Mouse (Mus musculus) brain, embryonic 14.5 days (tissue): ENCODE measurements at regions not wholly inside any gene's neighbourhood (a gene's known extent, or its start where the extent isn't known, plus 50 kb on each side); places are given as distances from the start of the nearest gene placed in this dataset.

ENCODE experiments used
- DNase-seq: peaks from one replicate; pipeline ENCODE4 v3.0.0-alpha.2; 2011; ENCODE audit warnings: low read depth
- CTCF ChIP-seq: fragments of 200-500 bp; IDR thresholded peaks from 2 replicates; pipeline ENCODE4 v1.5.1; 2012; ENCODE audit warnings: inconsistent platforms, mild to moderate bottlenecking, moderate library complexity, borderline replicate concordance; ENCODE audit not compliant: insufficient read depth, insufficient read length; ENCODE audit errors: extremely low read depth
- POLR2A ChIP-seq: fragments of 200-500 bp; IDR thresholded peaks from 2 replicates; pipeline ENCODE4 v1.6.1; 2012; ENCODE audit warnings: mild to moderate bottlenecking, inconsistent platforms, borderline replicate concordance; ENCODE audit not compliant: poor library complexity, insufficient read depth, insufficient read length, severe bottlenecking; ENCODE audit errors: extremely low read depth

DNA sequence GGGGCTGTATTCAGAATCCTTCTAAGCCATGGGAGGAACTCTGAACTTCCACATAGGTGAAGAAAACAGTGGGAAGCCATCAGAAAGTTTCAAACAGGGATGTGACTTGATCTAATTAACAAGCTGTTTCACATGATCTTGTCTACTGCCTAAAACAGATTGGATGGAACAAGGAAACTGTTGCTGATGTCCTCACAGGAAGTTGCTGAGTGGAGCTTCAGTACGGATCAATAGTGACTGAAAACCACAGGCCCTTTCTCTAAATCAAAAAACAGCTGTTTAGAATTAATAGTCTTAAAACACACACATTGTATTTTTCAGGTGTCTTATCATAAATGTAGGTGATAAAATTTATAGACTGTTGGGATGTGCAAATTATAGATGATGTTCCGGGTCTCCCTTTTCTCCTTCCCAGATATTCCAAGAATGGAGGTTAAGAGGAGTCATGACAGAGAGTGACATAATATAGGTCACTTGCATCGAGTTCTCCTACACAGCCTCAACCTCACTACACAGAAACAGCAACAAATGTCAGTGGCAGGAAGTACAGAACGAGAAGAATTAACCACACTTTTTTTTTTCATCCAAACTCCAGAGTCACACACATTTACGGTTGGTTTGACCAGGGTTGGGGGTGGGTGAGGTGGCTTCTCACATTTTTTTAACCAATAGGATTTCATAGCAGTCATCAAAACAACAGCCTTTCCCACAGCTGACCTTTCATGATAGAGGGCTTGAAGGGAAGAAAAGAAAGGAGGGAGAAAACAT is 170.4 kb upstream of the Lpp start:
- TF ChIP-seq POLR2A (no peak), CTCF (no peak)
- no peak for DNase-seq

GRCm38 (mm10) chr16:24221992-24222391 is 171.3 kb upstream of the Lpp start:
- TF ChIP-seq POLR2A (no peak), CTCF (no peak)
- no peak for DNase-seq

GRCm38 (mm10) chr16:24220613-24221012 is 172.7 kb upstream of the Lpp start:
- no peak for DNase-seq
- TF ChIP-seq CTCF (no peak), POLR2A (no peak)

GRCm38 (mm10) chr16:24219691-24220090 is 173.6 kb upstream of the Lpp start:
- no peak for DNase-seq
- TF ChIP-seq POLR2A = no peak
- no peak for TF ChIP-seq CTCF

- TF ChIP-seq POLR2A (no peak), CTCF (no peak)
- no peak for DNase-seq
Observed at GRCm38 (mm10) chr16:24218850-24219185, 174.5 kb upstream of the Lpp start.

DNA sequence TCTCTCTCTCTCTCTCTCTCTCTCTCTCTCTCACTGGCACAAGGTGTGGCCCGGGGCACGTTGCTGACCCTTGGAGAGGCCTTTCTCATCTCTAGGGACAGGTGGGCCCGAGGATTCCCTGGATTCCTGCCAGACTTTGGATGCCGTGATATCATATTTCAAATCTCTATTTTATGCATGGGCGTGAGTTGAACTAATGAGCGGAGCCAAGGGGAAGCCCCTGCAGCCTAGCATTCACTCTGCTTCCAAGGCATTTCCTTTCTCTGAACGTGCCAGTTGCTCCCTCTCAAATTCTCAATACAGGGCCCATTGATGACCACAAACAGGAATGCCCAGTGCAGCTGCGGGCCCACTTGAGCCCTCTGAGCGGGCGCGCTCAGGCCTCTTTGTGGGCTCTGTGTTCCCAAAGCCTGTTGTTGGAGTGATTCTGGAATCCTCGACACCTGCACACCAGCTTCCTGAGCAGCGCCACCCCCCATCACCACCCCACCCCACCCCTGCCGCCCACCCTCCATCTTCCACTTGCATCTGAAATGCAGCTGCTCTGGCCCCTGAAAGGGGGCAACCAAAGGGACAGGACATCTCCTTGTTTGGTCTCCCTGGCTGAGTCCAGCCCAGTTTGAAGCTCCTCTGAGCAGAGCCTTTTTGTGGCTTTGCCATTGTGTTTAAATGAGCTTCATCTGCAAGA is 175.0 kb upstream of the Lpp start:
- DNase-seq = peak; percentile 73

DNA sequence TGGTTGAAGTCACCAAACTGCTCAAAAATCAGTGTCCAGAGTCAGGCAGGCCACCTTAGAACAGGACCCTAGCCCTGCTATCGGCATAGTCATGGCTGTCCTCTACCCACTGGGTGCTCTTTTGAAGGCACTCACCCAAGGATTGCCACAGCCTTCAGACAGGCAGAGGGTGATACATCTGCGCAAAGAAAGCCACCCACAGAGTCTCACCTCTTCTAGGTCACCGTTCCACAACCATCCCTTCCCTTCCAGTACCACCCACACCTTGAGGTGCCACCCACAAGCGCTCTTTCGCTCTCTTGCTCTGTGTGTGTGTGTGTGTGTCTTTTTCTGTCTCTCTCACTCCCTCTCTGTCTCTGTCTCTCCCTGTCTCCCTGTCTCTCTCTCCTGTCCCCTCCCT is 176.5 kb upstream of the Lpp start:
- no peak for DNase-seq

More for the DNA sequence above, 175.0 kb upstream of the Lpp start:
- no peak for TF ChIP-seq CTCF
- TF ChIP-seq POLR2A = no peak

GRCm38 (mm10) chr16:24215353-24215752 is 178.0 kb upstream of the Lpp start:
- DNase-seq = no peak
- no peak for TF ChIP-seq POLR2A
- TF ChIP-seq CTCF = no peak

More for the DNA sequence above, 176.5 kb upstream of the Lpp start:
- TF ChIP-seq POLR2A (no peak), CTCF (no peak)

GRCm38 (mm10) chr16:24213577-24213976 is 179.7 kb upstream of the Lpp start:
- peak; percentile 5; the same call in 1 of the 2 replicates for TF ChIP-seq CTCF
- no peak for TF ChIP-seq POLR2A
- DNase-seq = no peak

DNA sequence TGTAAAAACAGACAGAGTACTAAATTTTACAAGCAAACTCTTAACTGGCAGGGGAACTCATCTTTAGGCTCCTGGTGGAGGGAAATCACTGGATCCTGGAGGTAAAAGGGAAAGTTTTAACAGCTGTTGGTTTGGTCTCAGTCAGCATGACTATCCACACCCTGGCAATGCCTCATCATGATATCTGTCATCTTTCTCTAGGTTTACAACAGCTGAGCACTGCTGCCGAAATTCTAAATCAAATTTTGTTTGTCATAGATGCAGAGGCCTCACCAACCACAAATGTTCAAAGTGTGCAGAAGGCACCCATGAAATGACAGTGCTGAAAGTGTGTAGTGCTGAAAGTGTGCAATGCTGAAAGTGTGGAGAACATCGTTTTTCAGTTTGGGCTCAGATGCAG is 180.6 kb upstream of the Lpp start:
- no peak for DNase-seq

DNA sequence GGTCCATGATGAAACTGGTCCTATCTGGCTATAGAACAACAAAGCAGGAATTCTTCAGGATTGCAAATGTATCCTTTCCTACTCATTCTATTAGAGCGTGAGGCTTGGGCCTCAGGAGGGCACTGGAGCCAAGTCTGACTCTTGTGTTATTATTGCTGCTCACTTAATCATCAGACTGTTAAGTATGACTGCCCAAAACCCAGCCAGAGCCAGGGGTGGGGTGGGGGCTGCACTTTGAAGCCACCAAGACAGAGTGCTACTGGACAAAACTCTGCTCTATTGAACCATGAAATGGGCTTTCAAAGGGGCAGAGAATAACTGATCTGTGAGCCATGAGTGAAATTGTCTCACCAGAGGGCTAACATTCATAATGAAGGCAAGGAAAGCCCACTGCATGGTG is 181.7 kb upstream of the Lpp start:
- TF ChIP-seq CTCF (no peak), POLR2A (no peak)
- DNase-seq = no peak

More for the DNA sequence above, 180.6 kb upstream of the Lpp start:
- TF ChIP-seq CTCF = no peak
- TF ChIP-seq POLR2A = no peak

GRCm38 (mm10) chr16:24208876-24209275 is 184.4 kb upstream of the Lpp start:
- DNase-seq = no peak
- TF ChIP-seq CTCF = no peak
- TF ChIP-seq POLR2A = no peak
